Mouse (Mus musculus) heart, postnatal 0 days (tissue): Measurements from ENCODE around the gene Ankrd44.

Experiments used
- CTCF ChIP-seq: IDR thresholded peaks from 2 replicates; pipeline ENCODE4 v1.5.1; 2016; ENCODE audit warnings: antibody characterized with exemption, control low read depth, low read depth
- EP300 ChIP-seq: IDR thresholded peaks from 2 replicates; pipeline ENCODE4 v1.6.1; 2016; ENCODE audit warnings: antibody characterized with exemption, low read depth

- TF ChIP-seq EP300 (no peak), CTCF (no peak)
These were observed 117.1 kb downstream of the Ankrd44 start for GRCm38 (mm10) chr1:54809098-54809490.
